Mouse (Mus musculus) frontal cortex, postnatal 36 days (tissue): Measurements from ENCODE around the gene Vps18.

Source experiments
- DNase-seq, 2 experiments: peaks; one replicate each; pipeline ENCODE4 v3.0.0; 2022; ENCODE audit warnings: low spot score in 2 of 2

The Vps18 gene

GRCm38 (mm10) chr2:119292281-119292680, 3.7 kb downstream of the Vps18 start:
- no peak for DNase-seq

GRCm38 (mm10) chr2:119292852-119293251, 4.3 kb downstream of the Vps18 start:
- no peak for DNase-seq

- no peak for DNase-seq
Observed at GRCm38 (mm10) chr2:119293311-119293710, 4.8 kb downstream of the Vps18 start.

GRCm38 (mm10) chr2:119293776-119294390, 5.3 kb downstream of the Vps18 start:
- DNase-seq = no peak

GRCm38 (mm10) chr2:119294411-119294810, 5.9 kb downstream of the Vps18 start:
- DNase-seq = no peak

- DNase-seq = no peak
Observed at GRCm38 (mm10) chr2:119296756-119297155, 8.2 kb downstream of the Vps18 start.

- DNase-seq = no peak
Observed at GRCm38 (mm10) chr2:119297506-119297905, 9.0 kb downstream of the Vps18 start.

GRCm38 (mm10) chr2:119298330-119298729, 9.8 kb downstream of the Vps18 start:
- peak; percentile 38 to 65 for DNase-seq

GRCm38 (mm10) chr2:119298839-119299238, 10.3 kb downstream of the Vps18 start:
- no peak for DNase-seq

- no peak for DNase-seq
Observed at GRCm38 (mm10) chr2:119299981-119300818, 11.7 kb downstream of the Vps18 start.

GRCm38 (mm10) chr2:119300819-119301493, 12.4 kb downstream of the Vps18 start:
- DNase-seq = no peak

GRCm38 (mm10) chr2:119302876-119303275, 14.3 kb downstream of the Vps18 start:
- DNase-seq = no peak

GRCm38 (mm10) chr2:119304391-119304790, 15.9 kb downstream of the Vps18 start:
- no peak for DNase-seq

- no peak for DNase-seq
Observed at GRCm38 (mm10) chr2:119304798-119305208, 16.3 kb downstream of the Vps18 start.

GRCm38 (mm10) chr2:119311544-119311943, 23.0 kb downstream of the Vps18 start:
- no peak for DNase-seq

- no peak for DNase-seq
Observed at GRCm38 (mm10) chr2:119312380-119312958, 23.9 kb downstream of the Vps18 start.

- no peak for DNase-seq
Observed at GRCm38 (mm10) chr2:119313780-119314479, 25.4 kb downstream of the Vps18 start.

GRCm38 (mm10) chr2:119314742-119315310, 26.3 kb downstream of the Vps18 start:
- no peak for DNase-seq

GRCm38 (mm10) chr2:119318043-119318710, 29.6 kb downstream of the Vps18 start:
- DNase-seq = no peak

- DNase-seq = no peak
Observed at GRCm38 (mm10) chr2:119320571-119320970, 32.0 kb downstream of the Vps18 start.
